Mouse (Mus musculus) megakaryocyte-erythroid progenitor cell, adult 5-6 weeks (primary cell): ENCODE data around the gene Dcakd. TPM values are rescaled to one million over a fixed set of nuclear protein-coding genes. Genes with fewer than 3 reads are reported as not detected.

Source experiments
- ATAC-seq: replicated peaks from 2 replicates; pipeline ENCODE4 v1.8.0; 2016; ENCODE audit warnings: mild to moderate bottlenecking, inconsistent platforms; ENCODE audit not compliant: severe bottlenecking, poor library complexity, low FRiP score, low TSS enrichment
- total RNA-seq, 2 experiments: library from RNA; stranded (forward) in 1 of 2; stranded (reverse) in 1 of 2; fragments of 200-1000, 215-1000 nt in 1 of 2; fragments of >200 nt in 1 of 2; fragmentation: Nextera tagmentation in 1 of 2; gene quantifications; 2 replicates each; pipeline ENCODE4 v1.2.3; 2014 to 2017

Dcakd gene
- total RNA-seq, 2 experiments from 2014 or later: 9.3 to 24.5 TPM

DNA sequence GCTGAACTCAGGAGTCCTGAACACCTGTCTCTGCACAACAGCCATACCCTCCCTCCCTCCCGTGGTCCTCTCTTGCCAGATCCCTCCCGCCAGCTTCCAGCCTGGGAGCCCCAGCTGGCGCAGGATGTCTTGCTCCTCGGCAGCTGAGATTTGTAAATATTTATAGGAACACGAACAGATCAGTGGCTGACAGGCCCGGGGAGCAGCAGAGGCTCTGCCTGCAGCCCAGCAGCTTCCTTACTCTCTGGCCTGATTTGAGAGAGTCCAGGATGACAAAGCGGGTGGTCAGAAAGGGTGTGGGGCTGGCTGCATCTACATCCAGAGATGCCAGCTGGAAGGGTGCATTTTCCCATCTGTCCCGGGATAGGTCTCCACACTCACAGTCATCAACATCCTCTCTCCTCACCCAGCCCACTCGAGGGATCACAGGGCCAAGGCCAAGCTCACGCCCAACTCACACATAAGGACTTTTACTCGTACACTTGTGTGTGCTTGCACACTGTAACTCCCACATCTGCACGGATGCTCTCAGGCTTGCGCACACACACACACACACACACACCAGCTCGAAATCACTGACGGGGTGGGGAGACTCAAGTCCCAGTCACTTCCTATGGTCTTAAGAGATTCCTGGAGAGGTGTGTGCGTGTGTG lies 71.0 kb downstream of the Dcakd start:
- ATAC-seq: no peak

DNA sequence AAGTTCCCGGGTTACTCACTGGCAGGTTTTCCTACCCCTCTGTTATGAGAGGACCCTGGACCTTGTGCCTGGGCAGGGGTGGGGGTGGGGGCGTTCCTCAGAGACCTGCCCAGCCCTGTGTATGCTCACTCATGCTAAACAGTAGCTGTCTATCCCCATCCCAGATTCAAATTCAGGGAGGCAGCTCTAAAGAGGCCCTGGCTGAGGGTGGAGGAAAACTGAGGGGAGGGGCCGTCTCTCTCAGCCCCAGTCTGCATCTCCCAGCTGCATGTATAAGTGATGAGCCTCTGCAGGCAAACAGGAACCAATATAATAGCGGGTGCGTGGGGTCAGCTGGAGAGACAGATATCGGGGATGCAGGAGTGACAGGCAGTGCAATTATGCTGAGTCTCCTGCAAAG lies 75.2 kb downstream of the Dcakd start:
- no peak for ATAC-seq

DNA sequence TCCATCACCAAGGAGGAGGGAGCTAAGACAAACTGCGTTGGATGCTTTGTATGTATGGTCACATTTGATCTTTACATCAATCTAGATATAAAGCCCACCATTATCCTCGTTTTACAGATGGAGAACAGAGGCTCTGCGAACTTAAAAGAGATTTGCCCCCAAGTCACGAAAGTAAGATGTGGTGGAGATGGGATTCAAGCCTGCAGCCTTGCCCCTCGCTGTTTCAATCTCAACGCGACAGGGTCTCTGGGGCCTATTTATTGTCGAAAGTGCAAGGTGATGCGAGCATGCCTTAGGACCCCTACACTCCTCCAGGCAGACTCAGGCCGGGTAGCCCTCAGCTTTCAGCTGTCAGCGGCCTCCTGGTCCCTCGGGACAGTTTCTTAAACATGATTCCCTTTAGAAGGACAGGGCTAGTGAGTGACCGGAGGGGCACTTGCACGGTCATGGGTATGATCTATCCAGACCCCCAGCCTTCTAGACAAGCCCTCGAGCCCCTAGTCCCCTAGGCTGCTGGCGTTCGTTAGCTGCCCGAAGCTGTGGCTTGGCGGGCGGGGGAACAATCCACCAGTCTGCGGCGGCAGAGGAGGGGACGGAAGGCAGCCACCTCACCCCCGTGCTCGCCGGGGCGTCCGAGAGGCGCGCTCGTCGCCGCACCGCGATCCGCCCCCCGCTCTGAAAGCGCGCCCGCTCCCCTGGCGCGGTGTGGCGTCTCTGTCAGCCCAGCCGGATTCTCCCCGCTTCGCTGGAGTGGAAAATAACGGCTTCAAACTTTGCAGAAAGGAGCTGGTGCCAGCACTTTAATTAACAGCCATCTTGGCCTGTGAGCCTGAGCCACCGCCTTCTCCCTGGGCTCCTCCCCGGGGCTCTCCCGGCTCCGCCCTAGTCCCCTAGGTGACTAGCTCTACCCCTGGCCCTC lies 79.8 kb downstream of the Dcakd start:
- ATAC-seq: no peak

DNA sequence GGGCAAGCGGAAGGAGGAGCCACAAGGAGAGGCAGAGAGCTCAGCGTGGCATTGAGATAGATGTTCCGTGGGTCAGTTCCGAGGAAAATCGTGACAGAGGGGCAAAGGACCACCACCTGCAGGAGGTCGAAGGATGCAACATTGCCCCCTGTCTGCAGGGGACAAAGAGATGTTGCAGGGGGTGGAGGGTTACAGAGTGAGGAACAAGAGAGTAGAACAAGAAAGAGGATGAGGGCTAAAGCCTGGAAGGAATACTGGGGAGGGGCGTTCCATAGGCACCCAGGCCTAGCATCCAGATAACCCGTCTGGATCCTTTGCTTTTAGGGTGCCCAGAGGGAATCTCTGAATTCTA lies 81.2 kb downstream of the Dcakd start:
- ATAC-seq: 0 out of 2 replicates have a peak, but pooled peaks have one; percentile 8

DNA sequence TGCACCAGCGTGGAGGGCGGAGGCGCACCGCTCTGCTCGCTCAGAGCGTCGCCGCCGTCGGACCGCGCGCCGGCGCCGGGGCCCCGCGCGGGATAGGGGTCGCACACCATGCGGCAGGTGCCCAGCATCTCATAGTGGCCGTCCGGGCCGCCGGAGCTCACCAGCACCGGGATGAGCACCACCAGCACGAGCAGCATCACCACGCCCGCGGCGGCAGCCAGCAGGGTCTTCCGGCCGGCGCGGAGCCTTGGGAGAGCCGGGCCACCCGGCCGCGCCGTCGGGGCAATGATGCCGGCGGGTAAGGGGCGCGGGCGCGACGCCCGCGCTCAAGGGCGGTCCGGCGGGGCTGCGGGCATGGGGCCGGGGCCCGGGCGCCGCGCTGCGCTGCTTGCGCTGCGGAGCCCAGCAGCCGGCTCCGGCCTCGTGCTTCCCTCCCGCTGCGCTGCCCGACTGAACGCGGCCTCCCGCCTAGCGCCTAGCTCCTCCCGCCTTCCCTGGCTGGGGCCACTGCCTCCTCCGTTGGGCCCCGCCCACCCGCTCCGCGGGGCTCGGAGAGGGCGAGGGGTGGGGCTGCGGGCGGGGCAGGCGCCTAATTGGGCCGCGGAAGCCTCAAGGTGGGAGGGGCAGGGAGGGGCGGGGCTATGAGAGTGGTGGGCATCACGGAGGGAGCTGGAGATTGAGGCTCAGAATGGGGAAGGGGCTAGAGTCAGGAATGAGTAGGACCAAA lies 81.7 kb downstream of the Dcakd start, which contains the start of gene C1ql1:
Gene C1ql1 (minus strand): TSS at position 424 of the 727 bp plus-strand sequence.
- ATAC-seq: peak; percentile 93

DNA sequence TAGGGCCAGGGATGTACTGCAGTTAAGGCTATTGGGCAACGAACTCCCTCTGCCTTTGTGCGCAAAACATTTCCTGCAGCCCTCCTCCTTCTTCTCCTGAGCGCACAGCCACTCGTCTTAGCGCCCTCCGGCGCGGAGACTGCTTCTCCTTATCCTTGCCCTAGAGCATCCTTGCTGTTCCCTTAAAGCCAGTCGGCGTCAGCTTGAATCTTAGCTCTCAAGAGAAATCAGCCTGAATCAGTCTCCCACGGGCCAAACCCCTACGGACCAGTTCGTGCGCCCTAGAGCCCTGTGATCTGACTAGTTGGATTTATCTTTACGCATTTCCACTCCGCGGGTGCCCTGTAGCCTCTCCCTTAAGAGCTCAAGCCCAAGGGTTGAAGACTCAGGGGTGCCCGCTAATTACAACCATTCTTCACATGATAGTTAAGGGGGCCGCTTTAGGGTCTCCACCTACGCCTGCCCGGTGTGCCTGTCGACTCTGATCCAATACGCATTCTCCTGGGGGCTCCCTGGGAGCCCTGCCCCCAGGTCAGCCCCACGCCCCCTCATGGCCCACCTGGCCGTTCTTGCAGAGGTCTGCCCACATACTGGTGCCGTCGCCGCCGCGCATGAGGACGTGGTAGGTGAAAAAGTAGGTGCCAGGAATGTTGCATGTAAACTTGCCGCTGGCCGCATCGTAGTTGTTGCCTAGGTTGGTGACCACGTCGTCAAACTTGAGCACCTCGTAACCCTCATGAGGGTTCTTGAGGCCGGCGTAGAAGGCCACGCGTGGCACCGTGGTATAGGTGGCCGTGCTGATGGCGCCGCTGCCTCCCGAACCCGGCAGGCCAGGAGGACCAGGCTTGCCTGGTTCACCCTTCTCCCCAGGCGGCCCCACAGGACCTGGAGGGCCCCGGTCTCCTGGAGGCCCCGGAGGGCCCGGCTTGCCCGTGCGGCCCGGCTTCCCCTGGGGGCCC lies 82.5 kb downstream of the Dcakd start:
- ATAC-seq: no peak

Other genes starting within 250 kb of the Dcakd start
- gene Gjc1, start 208.6 kb downstream of the Dcakd start, total RNA-seq (2014; fragmentation: Nextera tagmentation): not detected in 2 replicates
- gene Gjc1, start 208.6 kb downstream of the Dcakd start, total RNA-seq (2017): not detected in 2 replicates
- not detected in 2 replicates for gene Higd1b, start 192.5 kb downstream of the Dcakd start, total RNA-seq (2014; fragmentation: Nextera tagmentation)
- gene Higd1b, start 192.5 kb downstream of the Dcakd start, total RNA-seq (2017): not detected in 2 replicates
- 335 and 342 TPM in 2 replicates for gene Eftud2, start 147.3 kb downstream of the Dcakd start, total RNA-seq (2014; fragmentation: Nextera tagmentation)
- gene Eftud2, start 147.3 kb downstream of the Dcakd start, total RNA-seq (2017): 171 and 175 TPM in 2 replicates
- 2.0 TPM in 1 of 2 replicates, not detected in the other for gene Ccdc103, start 147.1 kb downstream of the Dcakd start, total RNA-seq (2014; fragmentation: Nextera tagmentation)
- gene Ccdc103, start 147.1 kb downstream of the Dcakd start, total RNA-seq (2017): not detected in 2 replicates
- not detected in 2 replicates for gene Fam187a, start 143.2 kb downstream of the Dcakd start, total RNA-seq (2014; fragmentation: Nextera tagmentation)
- not detected in 2 replicates for gene Fam187a, start 143.2 kb downstream of the Dcakd start, total RNA-seq (2017)
- gene Gfap, start 127.4 kb downstream of the Dcakd start, total RNA-seq (2014; fragmentation: Nextera tagmentation): 0.40 and 1.1 TPM in 2 replicates
- 0.08 and 1.5 TPM in 2 replicates for gene Gfap, start 127.4 kb downstream of the Dcakd start, total RNA-seq (2017)
- 26.7 and 29.3 TPM in 2 replicates for gene Kif18b, start 103.2 kb downstream of the Dcakd start, total RNA-seq (2014; fragmentation: Nextera tagmentation)
- gene Kif18b, start 103.2 kb downstream of the Dcakd start, total RNA-seq (2017): 11.4 and 14.5 TPM in 2 replicates
- gene C1ql1, start 81.6 kb downstream of the Dcakd start, total RNA-seq (2014; fragmentation: Nextera tagmentation): not detected in 2 replicates
- not detected in 2 replicates for gene C1ql1, start 81.6 kb downstream of the Dcakd start, total RNA-seq (2017)
- gene Nmt1, start 143 bp downstream of the Dcakd start, total RNA-seq (2014; fragmentation: Nextera tagmentation): 33.2 and 36.9 TPM in 2 replicates
- gene Nmt1, start 143 bp downstream of the Dcakd start, total RNA-seq (2017): 37.6 and 42.0 TPM in 2 replicates
- not detected in 2 replicates for gene Plcd3, start 73.3 kb upstream of the Dcakd start, total RNA-seq (2014; fragmentation: Nextera tagmentation)
- not detected in 2 replicates for gene Plcd3, start 73.3 kb upstream of the Dcakd start, total RNA-seq (2017)
- gene Acbd4, start 73.3 kb upstream of the Dcakd start, total RNA-seq (2014; fragmentation: Nextera tagmentation): 6.8 and 15.5 TPM in 2 replicates
- 10.8 and 11.4 TPM in 2 replicates for gene Acbd4, start 73.3 kb upstream of the Dcakd start, total RNA-seq (2017)
- 10.5 and 15.5 TPM in 2 replicates for gene Hexim1, start 87.9 kb upstream of the Dcakd start, total RNA-seq (2014; fragmentation: Nextera tagmentation)
- 22.8 and 32.0 TPM in 2 replicates for gene Hexim1, start 87.9 kb upstream of the Dcakd start, total RNA-seq (2017)
- 4.1 and 12.1 TPM in 2 replicates for gene Hexim2, start 104.1 kb upstream of the Dcakd start, total RNA-seq (2014; fragmentation: Nextera tagmentation)
- gene Hexim2, start 104.1 kb upstream of the Dcakd start, total RNA-seq (2017): 1.6 and 7.8 TPM in 2 replicates
- gene Fmnl1, start 142.8 kb upstream of the Dcakd start, total RNA-seq (2014; fragmentation: Nextera tagmentation): 32.2 and 35.9 TPM in 2 replicates
- gene Fmnl1, start 142.8 kb upstream of the Dcakd start, total RNA-seq (2017): 7.4 and 9.7 TPM in 2 replicates
- not detected in 2 replicates for gene 1700023F06Rik, start 180.2 kb upstream of the Dcakd start, total RNA-seq (2014; fragmentation: Nextera tagmentation)
- not detected in 2 replicates for gene 1700023F06Rik, start 180.2 kb upstream of the Dcakd start, total RNA-seq (2017)
- not detected in 2 replicates for gene Spata32, start 190.1 kb upstream of the Dcakd start, total RNA-seq (2014; fragmentation: Nextera tagmentation)
- not detected in 2 replicates for gene Spata32, start 190.1 kb upstream of the Dcakd start, total RNA-seq (2017)
- 1.8 and 2.9 TPM in 2 replicates for gene Map3k14, start 239.1 kb upstream of the Dcakd start, total RNA-seq (2014; fragmentation: Nextera tagmentation)
- 1.2 and 3.1 TPM in 2 replicates for gene Map3k14, start 239.1 kb upstream of the Dcakd start, total RNA-seq (2017)